Mouse (Mus musculus) kidney, embryonic 14.5 days (tissue): ENCODE results near the gene Nme7. TPM values are rescaled to one million over a fixed set of nuclear protein-coding genes. Genes with fewer than 3 reads are reported as not detected.

Source experiments
- ATAC-seq: fragments of 200-750 bp; cut with Nextera tagmentation; 2 replicates; pipeline ENCODE4 v1.8.0; 2017; ENCODE audit warnings: moderate number of reproducible peaks, mild to moderate bottlenecking, moderate TSS enrichment, moderate library complexity; ENCODE audit not compliant: low FRiP score, low TSS enrichment
- H3K27ac ChIP-seq: fragments of 300-500 bp; sonication (generic); 2 replicates; pipeline ENCODE4 v1.5.1; 2014; ENCODE audit warnings: low read depth, mild to moderate bottlenecking, low read length, moderate library complexity, mixed read lengths
- H3K27me3 ChIP-seq: fragments of 300-500 bp; sonication (generic); 2 replicates; pipeline ENCODE4 v1.6.1; 2014; ENCODE audit warnings: mild to moderate bottlenecking, low read length; ENCODE audit not compliant: control insufficient read depth, insufficient read depth
- H3K36me3 ChIP-seq: fragments of 300-500 bp; sonication (generic); 2 replicates; pipeline ENCODE4 v1.6.1; 2014; ENCODE audit warnings: low read length, mixed read lengths; ENCODE audit not compliant: control insufficient read depth, insufficient read depth
- H3K4me1 ChIP-seq: fragments of 300-500 bp; sonication (generic); 2 replicates; pipeline ENCODE4 v1.6.1; 2014; ENCODE audit warnings: low read length, mixed read lengths; ENCODE audit not compliant: control insufficient read depth, insufficient read depth
- H3K4me2 ChIP-seq: fragments of 300-500 bp; sonication (generic); replicated peaks from 2 replicates; pipeline ENCODE4 v1.6.1; 2014; ENCODE audit warnings: low read depth, mild to moderate bottlenecking, low read length
- H3K4me3 ChIP-seq: fragments of 300-500 bp; sonication (generic); 2 replicates; pipeline ENCODE4 v1.5.1; 2014; ENCODE audit warnings: mild to moderate bottlenecking, low read length
- H3K9ac ChIP-seq: fragments of 300-500 bp; sonication (generic); 2 replicates; pipeline ENCODE4 v1.6.1; 2014; ENCODE audit warnings: low read depth, mild to moderate bottlenecking, low read length, moderate library complexity
- H3K9me3 ChIP-seq: fragments of 300-500 bp; sonication (generic); 2 replicates; pipeline ENCODE4 v1.6.1; 2016; ENCODE audit warnings: low read length; ENCODE audit not compliant: control insufficient read depth
- WGBS: fragments of 180-500 bp; shearing (Covaris S2); extraction: QIAGEN DNeasy Blood & Tissue Kit; methylation state at CpG from one replicate; pipeline ENCODE4 v1.1.7; 2014; 5-methylcytosine and 5-hydroxymethylcytosine counted together
- polyA plus RNA-seq: library from polyadenylated mRNA; unstranded; fragments of >200 nt; fragmentation: Nextera tagmentation; extraction: Ambion mirVana; gene quantifications from 2 replicates; pipeline ENCODE4 v1.2.1, GENCODE M21; 2014

Nme7 gene
- 47.9 and 50.7 TPM in 2 replicates for polyA plus RNA-seq

DNA sequence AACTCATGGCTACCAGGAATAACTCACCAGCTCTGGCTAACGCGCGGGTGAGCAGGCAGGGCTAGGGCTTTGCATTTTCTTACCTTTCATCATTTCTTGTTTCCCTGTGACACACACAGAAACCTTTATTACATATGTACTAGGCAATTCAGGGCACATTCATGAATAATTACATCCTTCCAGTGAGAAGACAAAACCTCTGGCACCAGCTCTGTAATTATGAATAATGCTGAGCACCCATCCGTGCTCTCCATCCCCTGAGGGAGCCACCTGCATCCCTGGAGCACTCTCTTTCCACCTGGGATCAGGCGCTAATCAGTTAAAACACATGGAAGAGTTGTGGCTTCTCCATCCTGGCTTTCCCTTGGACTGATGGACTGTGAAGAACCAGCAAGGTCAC lies at the start of gene Nme7:
Nme7 (plus strand) TSS at position 301 of the 400 bp plus-strand sequence.
- H3K4me3 ChIP-seq = no peak within 1 kb of the TSS
- WGBS = 88% methylated on average over 5 of the region's 5 CpGs
- 0 out of 2 replicates have a peak within 1 kb of the TSS, but pooled peaks have one; percentile 7 for H3K9ac ChIP-seq
- peaks cover 5% of the 10 kb centered on the region; the same call in 1 of the 2 replicates for H3K4me1 ChIP-seq
- ATAC-seq = no peak
- no peak within 1 kb of the TSS for H3K4me2 ChIP-seq
- no peaks in the 10 kb centered on the region for H3K9me3 ChIP-seq
- peaks cover 32% of the 10 kb centered on the region for H3K36me3 ChIP-seq
- H3K27me3 ChIP-seq = no peaks in the 10 kb centered on the region
- no peak within 1 kb of the TSS for H3K27ac ChIP-seq

DNA sequence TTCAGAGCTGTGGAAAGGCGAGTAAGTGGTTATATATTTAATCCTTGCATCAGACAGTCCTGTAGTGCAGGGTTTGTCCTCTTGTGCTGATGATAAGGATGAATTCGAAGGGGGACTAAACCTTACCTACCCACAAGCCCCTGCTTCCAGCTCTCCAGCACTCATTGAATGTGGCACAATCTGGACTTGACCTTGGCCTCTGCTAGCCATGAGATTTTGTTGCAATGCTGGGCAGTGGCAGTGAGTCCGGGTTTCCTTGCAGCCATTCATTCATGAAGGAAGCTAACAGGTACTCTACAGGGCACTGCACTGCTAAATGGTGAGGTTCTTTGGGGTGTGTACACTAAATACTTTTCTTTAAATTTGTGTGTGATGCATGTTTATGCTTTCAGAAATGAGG lies 49.1 kb upstream of the Nme7 start:
- Histone ChIP-seq H3K4me1 (peaks cover 4% of the 10 kb centered on the region), H3K9me3 (no peaks in the 10 kb centered on the region), H3K9ac (no peak overlapping the region), H3K27me3 (no peaks in the 10 kb centered on the region), H3K27ac (no peak overlapping the region), H3K4me2 (no peak overlapping the region), H3K36me3 (peaks cover 4% of the 10 kb centered on the region), H3K4me3 (no peak overlapping the region)
- no peak for ATAC-seq
- 81% methylated on average over 3 of the region's 3 CpGs for WGBS

DNA sequence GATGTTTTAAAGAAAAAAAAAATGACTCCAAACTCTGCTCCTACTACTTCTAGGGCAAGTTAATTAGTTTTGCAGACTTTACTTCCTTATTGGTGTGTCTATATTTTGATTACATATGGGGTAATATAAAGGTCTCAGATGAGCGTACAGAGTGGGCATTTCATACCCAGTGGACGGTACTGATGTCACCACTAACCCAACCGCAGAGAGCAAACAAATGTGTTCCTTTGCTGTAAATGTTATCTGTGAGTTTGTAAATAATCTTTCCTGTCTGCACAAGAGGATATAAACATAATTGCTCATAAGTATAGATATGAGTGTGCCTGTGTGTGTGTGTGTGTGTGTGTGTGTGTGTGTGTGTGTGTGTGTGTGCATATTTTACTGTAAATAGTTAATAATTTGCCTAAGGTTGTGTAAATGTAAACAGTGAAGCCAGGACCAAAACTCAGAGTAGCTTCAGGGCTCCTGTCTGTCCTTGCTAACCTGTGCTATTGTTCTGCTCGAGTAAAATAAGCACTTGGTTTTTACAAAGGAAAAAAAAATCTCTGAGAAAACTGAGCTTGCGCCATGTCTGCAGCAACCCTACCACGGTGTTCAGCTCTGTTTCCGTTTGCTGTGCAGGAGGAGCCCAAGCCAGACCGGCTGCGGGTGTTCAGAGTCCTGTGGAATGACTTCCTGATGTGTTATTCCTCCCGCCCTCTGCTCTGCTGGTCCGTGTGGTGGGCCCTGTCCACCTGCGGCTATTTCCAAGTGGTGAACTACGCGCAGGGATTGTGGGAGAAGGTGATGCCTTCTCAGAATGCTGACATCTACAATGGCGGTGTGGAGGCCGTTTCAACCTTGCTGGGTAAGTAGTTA lies 43.5 kb upstream of the Nme7 start:
- WGBS = 76% methylated on average over 16 of the region's 16 CpGs
- ATAC-seq = no peak
- Histone ChIP-seq H3K4me1 (no peaks in the 10 kb centered on the region), H3K9ac (no peak overlapping the region), H3K9me3 (no peaks in the 10 kb centered on the region), H3K27me3 (no peaks in the 10 kb centered on the region), H3K36me3 (peaks cover 9% of the 10 kb centered on the region), H3K4me2 (no peak overlapping the region), H3K27ac (no peak overlapping the region), H3K4me3 (no peak overlapping the region)

DNA sequence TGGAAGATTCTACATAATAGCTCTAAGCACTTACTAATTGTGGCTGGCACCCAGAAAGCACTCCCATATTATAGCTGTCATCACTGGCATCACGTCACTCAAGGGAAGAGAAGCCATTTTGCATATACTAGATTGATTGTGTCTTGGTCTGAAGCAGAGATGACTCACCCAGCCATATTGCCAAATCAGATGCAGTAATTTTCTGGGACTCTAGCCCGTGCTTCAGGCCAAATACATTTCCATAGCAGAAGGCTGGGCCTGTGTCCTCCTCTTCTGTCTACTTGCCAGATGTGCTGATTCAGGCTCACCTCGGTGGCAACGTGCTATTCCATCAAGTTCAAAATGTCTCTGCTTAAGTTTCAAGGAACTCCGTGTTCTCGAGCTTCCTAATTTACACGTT lies 42.4 kb upstream of the Nme7 start:
- no peak overlapping the region for H3K4me3 ChIP-seq
- no peaks in the 10 kb centered on the region for H3K4me1 ChIP-seq
- H3K36me3 ChIP-seq = peaks cover 9% of the 10 kb centered on the region
- H3K27me3 ChIP-seq = no peaks in the 10 kb centered on the region
- H3K27ac ChIP-seq = no peak overlapping the region
- WGBS = 92% methylated on average over 7 of the region's 7 CpGs
- no peaks in the 10 kb centered on the region for H3K9me3 ChIP-seq
- ATAC-seq = no peak
- H3K4me2 ChIP-seq = no peak overlapping the region
- H3K9ac ChIP-seq = no peak overlapping the region

DNA sequence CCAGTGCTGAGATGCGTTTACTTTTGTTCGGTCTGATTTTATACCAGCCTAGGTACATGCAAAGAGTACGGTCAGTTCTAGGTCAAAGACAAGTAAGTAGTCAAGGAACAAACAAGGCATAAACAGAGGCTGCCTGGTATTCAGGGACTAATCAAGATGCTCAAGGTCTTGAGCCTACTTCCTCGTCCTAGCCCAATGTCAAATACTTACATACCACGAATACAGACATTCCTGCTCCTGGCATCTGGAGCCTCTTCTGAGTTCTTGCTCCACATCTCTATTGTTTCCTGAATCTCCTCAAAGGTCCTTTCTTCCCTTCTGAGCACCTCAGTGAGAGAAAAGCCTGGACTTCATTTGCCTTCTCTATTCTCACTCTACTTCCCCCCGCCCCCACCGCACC lies 33.0 kb upstream of the Nme7 start:
- Histone ChIP-seq H3K27me3 (no peaks in the 10 kb centered on the region; the same call in 1 of the 2 replicates), H3K36me3 (no peaks in the 10 kb centered on the region), H3K9ac (no peak overlapping the region), H3K9me3 (no peaks in the 10 kb centered on the region), H3K4me3 (no peak overlapping the region), H3K27ac (no peak overlapping the region), H3K4me2 (no peak overlapping the region), H3K4me1 (no peaks in the 10 kb centered on the region)
- ATAC-seq = no peak
- 86% methylated on average over 7 of the region's 7 CpGs for WGBS

DNA sequence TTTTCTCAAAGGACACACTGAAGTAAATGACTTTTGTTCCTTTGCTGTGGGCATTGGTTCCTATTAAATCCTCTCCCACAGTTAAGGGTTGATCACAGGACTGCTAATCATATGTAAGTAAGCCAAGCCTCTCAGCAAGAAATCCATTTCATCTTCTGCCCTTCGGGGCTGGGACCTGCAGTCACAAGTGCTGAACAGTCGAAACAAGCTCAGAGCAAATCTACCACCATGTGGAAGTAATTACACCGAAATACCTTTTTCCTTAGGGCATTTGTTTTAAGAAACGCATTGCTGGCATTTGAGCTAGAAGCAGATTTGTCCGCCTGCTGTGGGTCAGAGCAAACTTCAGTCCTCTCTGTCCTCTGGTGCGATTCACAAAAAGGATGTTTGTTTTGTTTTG lies 30.3 kb upstream of the Nme7 start:
- ATAC-seq = no peak
- WGBS = 72% methylated on average over 6 of the region's 6 CpGs

DNA sequence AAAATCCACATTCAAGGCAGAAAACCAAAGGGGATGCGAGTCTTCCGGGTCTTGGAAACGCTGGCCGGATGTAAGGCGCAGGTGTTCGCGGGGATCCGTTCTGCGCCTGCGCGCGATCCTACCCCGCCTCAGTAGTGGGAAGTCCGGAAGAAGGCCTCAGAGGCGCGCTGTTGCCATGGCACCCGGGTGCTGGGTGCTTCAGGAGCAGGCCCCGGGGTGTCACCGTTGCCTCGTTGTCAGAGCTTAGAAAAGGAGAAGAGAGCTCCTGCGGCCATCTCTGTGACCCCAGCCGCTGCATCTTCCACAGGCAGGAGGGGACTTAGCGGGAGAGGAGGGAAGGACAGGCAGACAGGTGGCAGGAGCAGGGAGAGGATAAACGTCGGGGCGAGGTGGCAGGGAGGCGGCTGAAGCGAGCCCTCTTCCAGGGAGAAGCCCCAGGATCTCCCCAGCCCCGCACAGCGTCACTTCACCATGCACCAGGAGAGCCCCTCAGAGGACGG lies 28.4 kb upstream of the Nme7 start, which contains the start of gene Ccdc181:
Ccdc181 (plus strand) TSS at position 131 of the 500 bp plus-strand sequence.
- Histone ChIP-seq H3K27me3 (no peaks in the 10 kb centered on the region; the same call in 1 of the 2 replicates), H3K9me3 (no peaks in the 10 kb centered on the region), H3K36me3 (no peaks in the 10 kb centered on the region), H3K4me3 (peak within 1 kb of the TSS; percentile 48), H3K27ac (no peak within 1 kb of the TSS), H3K4me2 (peak within 1 kb of the TSS; percentile 76), H3K4me1 (no peaks in the 10 kb centered on the region), H3K9ac (peak within 1 kb of the TSS; percentile 61)
- peak; percentile 99 for ATAC-seq
- WGBS = 0% methylated on average over 31 of the region's 31 CpGs

More for the DNA sequence above, 30.3 kb upstream of the Nme7 start:
- H3K27ac ChIP-seq = no peak overlapping the region
- no peaks in the 10 kb centered on the region for H3K4me1 ChIP-seq
- no peak overlapping the region for H3K9ac ChIP-seq
- H3K4me2 ChIP-seq = no peak overlapping the region
- H3K36me3 ChIP-seq = no peaks in the 10 kb centered on the region
- H3K4me3 ChIP-seq = no peak overlapping the region
- H3K9me3 ChIP-seq = no peaks in the 10 kb centered on the region
- no peaks in the 10 kb centered on the region; the same call in 1 of the 2 replicates for H3K27me3 ChIP-seq

DNA sequence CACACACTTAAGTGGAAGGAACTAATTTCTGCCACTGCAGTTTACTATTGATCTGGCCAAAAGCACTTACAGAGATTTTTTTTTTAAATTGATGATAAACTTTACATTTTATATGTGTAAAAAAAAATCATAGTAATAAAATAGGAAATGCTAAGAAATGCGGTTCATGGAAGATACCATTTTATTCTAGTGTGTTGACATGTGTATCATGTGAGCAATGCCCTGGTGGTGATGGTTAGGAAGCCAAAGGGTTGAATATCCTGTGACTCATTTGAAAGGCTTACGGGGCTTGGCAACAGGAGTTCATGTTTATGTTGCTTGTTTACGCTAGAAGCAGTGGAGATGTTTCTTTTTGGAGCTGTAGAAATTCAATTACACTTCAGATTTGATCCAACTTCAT lies 27.4 kb upstream of the Nme7 start:
- Histone ChIP-seq H3K4me1 (no peaks in the 10 kb centered on the region), H3K36me3 (no peaks in the 10 kb centered on the region), H3K27ac (no peak overlapping the region), H3K27me3 (no peaks in the 10 kb centered on the region), H3K9ac (no peak overlapping the region), H3K4me2 (no peak overlapping the region), H3K4me3 (no peak overlapping the region), H3K9me3 (no peaks in the 10 kb centered on the region)
- 90% methylated on average over 3 of the region's 3 CpGs for WGBS
- no peak for ATAC-seq

DNA sequence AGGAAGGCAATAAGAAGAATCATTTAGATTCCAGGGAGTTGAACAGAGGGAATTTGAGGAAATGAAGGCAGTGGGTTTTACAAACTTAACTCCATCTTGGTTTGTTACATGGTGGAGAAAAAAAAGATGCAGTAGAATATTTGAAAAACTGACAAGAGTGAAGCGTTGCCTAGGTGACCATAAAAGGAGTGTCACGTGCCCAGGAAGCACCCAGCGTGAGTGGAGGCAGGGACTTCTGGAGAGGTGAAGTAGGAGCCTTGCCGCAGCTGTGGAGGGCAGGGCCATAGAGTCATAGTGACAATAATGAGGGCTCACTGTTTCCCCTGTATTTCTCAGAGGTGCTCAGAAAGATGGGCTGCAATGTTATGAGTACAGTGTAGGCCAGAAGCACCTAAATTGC lies 24.6 kb upstream of the Nme7 start:
- H3K27ac ChIP-seq = no peak overlapping the region
- H3K4me1 ChIP-seq = no peaks in the 10 kb centered on the region
- no peaks in the 10 kb centered on the region for H3K9me3 ChIP-seq
- H3K9ac ChIP-seq = no peak overlapping the region
- no peak overlapping the region for H3K4me3 ChIP-seq
- WGBS = 71% methylated on average over 4 of the region's 4 CpGs
- H3K36me3 ChIP-seq = no peaks in the 10 kb centered on the region
- no peaks in the 10 kb centered on the region for H3K27me3 ChIP-seq
- H3K4me2 ChIP-seq = no peak overlapping the region
- no peak for ATAC-seq
